Mouse (Mus musculus) G1E (cell line): ENCODE data around the gene Scamp1. TPM values are rescaled to one million over a fixed set of nuclear protein-coding genes. Genes with fewer than 3 reads are reported as not detected.

Source experiments
- ATAC-seq: 2 replicates; pipeline ENCODE4 v1.8.0; 2016; ENCODE audit warnings: mild to moderate bottlenecking; ENCODE audit not compliant: insufficient number of reproducible peaks, poor library complexity, low FRiP score, severe bottlenecking; ENCODE audit errors: extremely low read depth
- DNase-seq: peaks from one replicate; pipeline ENCODE4 v3.0.0; 2012; ENCODE audit warnings: low spot score
- H3K27me3 ChIP-seq: 2 replicates; pipeline ENCODE4 v1.6.1; 2012; ENCODE audit warnings: mild to moderate bottlenecking, low read length, inconsistent platforms; ENCODE audit not compliant: insufficient read depth
- H3K36me3 ChIP-seq: replicated peaks from 2 replicates; pipeline ENCODE3; 2012; ENCODE audit warnings: mild to moderate bottlenecking, inconsistent platforms
- H3K4me1 ChIP-seq: 2 replicates; pipeline ENCODE4 v1.6.1; 2012; ENCODE audit warnings: low read depth, low read length, inconsistent platforms, mixed read lengths; ENCODE audit not compliant: insufficient read depth
- H3K4me3 ChIP-seq: 2 replicates; pipeline ENCODE4 v1.5.1; 2012; ENCODE audit warnings: low read depth, mild to moderate bottlenecking, inconsistent platforms, low read length, moderate library complexity, mixed read lengths
- H3K9me3 ChIP-seq: replicated peaks from 2 replicates; pipeline ENCODE4 v1.6.1; 2012; ENCODE audit warnings: inconsistent platforms
- CTCF ChIP-seq: IDR thresholded peaks from 2 replicates; pipeline ENCODE4 v1.5.1; 2012; ENCODE audit warnings: low read depth, low read length, inconsistent platforms, mixed read lengths
- GATA1 ChIP-seq: IDR thresholded peaks from 2 replicates; pipeline ENCODE4 v1.6.1; 2012; ENCODE audit warnings: borderline replicate concordance, low read length, inconsistent platforms, mixed read lengths
- GATA2 ChIP-seq: IDR thresholded peaks from 2 replicates; pipeline ENCODE4 v1.6.1; 2012; ENCODE audit warnings: low read depth, low read length, inconsistent platforms, borderline replicate concordance
- POLR2AphosphoS5 ChIP-seq: IDR thresholded peaks from 2 replicates; pipeline ENCODE4 v1.6.1; 2012; ENCODE audit warnings: low read depth, low read length, inconsistent platforms; ENCODE audit not compliant: insufficient replicate concordance
- TAL1 ChIP-seq: conservative IDR thresholded peaks from 2 replicates; pipeline ENCODE4 v1.6.1; 2012; ENCODE audit warnings: low read depth, low read length, inconsistent platforms, mixed read lengths
- polyA plus RNA-seq: library from polyadenylated mRNA; stranded (reverse); fragments of >175 nt; gene quantifications from 2 replicates; pipeline ENCODE4 v1.2.3, GENCODE M21; 2012
- total RNA-seq, 2 experiments: library from RNA; stranded (forward) in 1 of 2; stranded (reverse) in 1 of 2; fragments of 200-1000 nt in 1 of 2; fragments of >200 nt in 1 of 2; fragmentation: Nextera tagmentation in 1 of 2; gene quantifications; 2 replicates each; pipeline ENCODE4 v1.2.3; 2014 to 2017

Scamp1 gene
- total and polyA plus RNA-seq, 3 experiments: 0.05 TPM; not detected in 2

DNA sequence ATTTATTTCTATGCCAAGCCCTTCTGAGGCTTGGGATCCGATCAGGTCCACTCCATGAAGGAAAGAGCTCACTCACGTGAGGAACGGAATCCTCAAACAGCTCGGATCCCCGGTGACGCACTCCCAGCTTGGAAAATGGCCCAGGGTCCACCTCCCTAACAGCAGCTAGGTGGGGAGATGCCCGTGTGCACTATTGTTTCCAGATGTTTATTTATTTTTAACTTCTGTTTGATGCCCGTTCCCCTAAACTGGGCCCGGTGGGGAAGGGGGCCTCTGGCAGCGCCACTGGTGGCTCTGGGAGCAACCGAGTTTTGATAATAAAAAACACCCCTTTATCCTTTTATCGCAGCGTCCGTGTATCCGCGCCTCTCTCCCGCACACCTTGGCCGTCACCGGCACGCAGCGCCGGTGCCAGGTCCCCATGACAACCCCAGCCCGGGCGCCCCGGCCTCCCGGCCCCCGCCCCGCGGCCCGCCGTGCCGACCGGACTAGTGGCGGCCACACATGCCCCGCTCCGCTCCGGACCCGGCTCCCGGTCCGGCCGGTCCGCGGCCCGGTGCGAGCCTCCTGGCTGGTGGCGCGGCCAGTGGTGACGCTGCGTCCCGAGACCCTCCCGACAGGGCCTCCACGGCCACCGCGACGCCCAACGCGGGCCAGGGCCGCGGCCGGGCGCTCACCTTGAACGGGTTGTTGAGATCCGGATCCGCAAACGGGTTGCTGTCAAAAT, 951 bp downstream of the Scamp1 start:
- DNase-seq (no peak), ATAC-seq (no peak)
- peaks cover 8% of the 10 kb centered on the region for H3K27me3 ChIP-seq
- TF ChIP-seq TAL1 (no peak), POLR2AphosphoS5 (no peak), GATA1 (no peak), CTCF (no peak), GATA2 (no peak)
- H3K36me3 ChIP-seq: no peaks in the 10 kb centered on the region
- H3K4me3 ChIP-seq: no peak overlapping the region
- no peaks in the 10 kb centered on the region for H3K4me1 ChIP-seq
- H3K9me3 ChIP-seq: peaks cover 8% of the 10 kb centered on the region

GRCm38 (mm10) chr13:94279420-94279819, 6.2 kb downstream of the Scamp1 start:
- TF ChIP-seq POLR2AphosphoS5 (no peak), GATA1 (no peak), CTCF (no peak), TAL1 (no peak), GATA2 (no peak)
- H3K4me1 ChIP-seq: no peaks in the 10 kb centered on the region
- ATAC-seq: no peak

DNA sequence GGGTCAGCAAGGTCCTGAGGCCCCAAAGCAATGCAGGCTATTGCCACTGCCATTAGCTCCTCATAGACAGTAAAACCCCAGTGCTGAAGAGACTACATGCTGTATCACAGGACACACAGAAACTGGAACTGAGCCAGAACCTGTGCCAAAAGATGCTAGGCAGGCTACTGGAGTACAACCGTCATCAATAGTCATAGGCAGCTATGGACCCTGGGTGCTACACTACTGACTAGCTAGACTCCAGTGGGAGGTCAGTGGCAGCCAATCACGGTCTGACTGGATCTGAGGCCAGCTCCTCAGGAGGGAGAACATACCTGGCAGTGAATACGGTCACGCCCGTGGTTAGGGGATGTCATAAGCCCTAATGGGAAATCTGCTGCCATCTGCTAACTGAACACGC, 14.4 kb downstream of the Scamp1 start:
- no peaks in the 10 kb centered on the region for H3K36me3 ChIP-seq
- TF ChIP-seq TAL1 (no peak), POLR2AphosphoS5 (no peak), GATA1 (no peak), CTCF (no peak), GATA2 (no peak)
- no peaks in the 10 kb centered on the region for H3K9me3 ChIP-seq
- DNase-seq: no peak
- no peak overlapping the region for H3K4me3 ChIP-seq
- ATAC-seq: no peak
- peaks cover 20% of the 10 kb centered on the region for H3K27me3 ChIP-seq
- no peaks in the 10 kb centered on the region for H3K4me1 ChIP-seq

More at GRCm38 (mm10) chr13:94279420-94279819, 6.2 kb downstream of the Scamp1 start:
- no peak overlapping the region for H3K4me3 ChIP-seq
- peaks cover 7% of the 10 kb centered on the region for H3K27me3 ChIP-seq
- no peaks in the 10 kb centered on the region for H3K36me3 ChIP-seq
- no peak for DNase-seq
- H3K9me3 ChIP-seq: no peaks in the 10 kb centered on the region

DNA sequence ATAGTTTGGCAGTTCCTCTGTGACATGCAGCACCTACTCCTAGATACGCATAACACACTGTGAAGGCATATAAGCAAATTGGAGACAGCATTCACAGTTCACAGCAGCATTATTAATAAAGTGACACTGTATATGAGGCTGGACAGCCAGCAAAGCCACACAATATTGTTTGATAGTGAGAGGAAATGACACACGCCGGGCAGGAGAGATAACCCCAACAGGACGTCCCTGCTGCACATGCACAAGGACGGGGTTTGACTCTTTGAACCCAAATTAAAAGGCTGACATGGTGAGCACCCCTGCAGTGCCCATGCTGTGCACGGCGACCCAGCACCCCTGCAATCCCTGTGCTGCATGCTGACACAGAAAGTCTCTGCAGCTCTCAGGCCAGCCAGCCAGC, 17.5 kb downstream of the Scamp1 start:
- H3K4me3 ChIP-seq: no peak overlapping the region
- ATAC-seq: no peak

GRCm38 (mm10) chr13:94267190-94267589, 18.5 kb downstream of the Scamp1 start:
- H3K27me3 ChIP-seq: peaks cover 13% of the 10 kb centered on the region; the same call in 1 of the 2 replicates
- H3K36me3 ChIP-seq: no peaks in the 10 kb centered on the region
- TF ChIP-seq GATA2 (no peak), POLR2AphosphoS5 (no peak), TAL1 (no peak), CTCF (no peak), GATA1 (no peak)
- DNase-seq: no peak
- no peaks in the 10 kb centered on the region for H3K9me3 ChIP-seq
- no peak for ATAC-seq
- H3K4me3 ChIP-seq: no peak overlapping the region
- no peaks in the 10 kb centered on the region for H3K4me1 ChIP-seq

More for the DNA sequence above, 17.5 kb downstream of the Scamp1 start:
- Histone ChIP-seq H3K36me3 (no peaks in the 10 kb centered on the region), H3K27me3 (peaks cover 13% of the 10 kb centered on the region; the same call in 1 of the 2 replicates), H3K4me1 (no peaks in the 10 kb centered on the region), H3K9me3 (no peaks in the 10 kb centered on the region)
- no peak for DNase-seq
- TF ChIP-seq POLR2AphosphoS5 (no peak), GATA2 (no peak), CTCF (no peak), GATA1 (no peak), TAL1 (no peak)

DNA sequence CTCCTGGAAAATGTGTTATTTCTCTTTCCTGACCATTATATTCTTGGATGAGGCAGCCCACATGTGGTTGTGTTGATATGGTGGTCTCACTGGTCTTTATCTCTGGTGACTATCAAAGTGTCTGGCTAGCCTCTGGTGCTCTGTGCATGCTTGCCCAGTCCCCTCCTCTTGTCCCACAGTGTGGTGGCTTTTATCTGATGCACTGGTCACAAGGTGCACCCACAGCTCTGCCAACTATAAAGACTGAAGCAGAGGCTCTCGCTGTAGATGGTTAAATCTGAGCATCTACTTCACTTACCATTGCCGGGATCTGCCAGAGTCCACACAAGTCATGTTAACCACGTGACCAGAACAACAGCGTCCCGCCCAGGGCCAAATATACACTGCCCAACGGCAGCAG, 19.1 kb downstream of the Scamp1 start:
- ATAC-seq (no peak), DNase-seq (no peak)
- Histone ChIP-seq H3K27me3 (peaks cover 10% of the 10 kb centered on the region), H3K4me1 (no peaks in the 10 kb centered on the region), H3K4me3 (no peak overlapping the region), H3K9me3 (no peaks in the 10 kb centered on the region), H3K36me3 (no peaks in the 10 kb centered on the region)
- TF ChIP-seq TAL1 (no peak), POLR2AphosphoS5 (no peak), CTCF (no peak), GATA2 (no peak)

DNA sequence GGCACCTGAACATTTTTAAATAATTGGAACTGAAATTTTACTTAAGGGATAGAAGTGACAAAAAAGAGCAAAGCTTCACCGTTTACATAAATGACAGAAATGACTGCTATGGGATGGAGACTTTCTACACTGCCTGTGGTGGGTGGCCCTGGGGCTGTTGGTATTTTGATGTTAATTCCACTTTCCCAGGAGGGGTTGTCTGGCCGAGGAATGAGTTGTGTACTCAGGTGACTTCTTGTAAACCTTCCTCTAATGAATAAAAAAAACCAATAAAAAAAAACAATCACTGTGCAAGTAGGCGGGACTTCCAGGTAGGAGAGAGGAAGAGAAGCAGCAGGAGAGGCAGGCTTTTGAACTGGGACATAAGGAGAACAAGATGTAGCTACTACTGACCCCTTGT, 20.4 kb downstream of the Scamp1 start:
- DNase-seq: no peak

More for the DNA sequence above, 20.4 kb downstream of the Scamp1 start:
- no peak for ATAC-seq
- TF ChIP-seq CTCF: no peak
- no peak for TF ChIP-seq GATA1
- no peak for TF ChIP-seq TAL1
- no peak for TF ChIP-seq GATA2
- TF ChIP-seq POLR2AphosphoS5: no peak
- H3K27me3 ChIP-seq: peaks cover 6% of the 10 kb centered on the region
- no peak overlapping the region for H3K4me3 ChIP-seq
- H3K9me3 ChIP-seq: no peaks in the 10 kb centered on the region
- no peaks in the 10 kb centered on the region for H3K36me3 ChIP-seq
- H3K4me1 ChIP-seq: no peaks in the 10 kb centered on the region
